Mouse (Mus musculus) megakaryocyte, embryonic 14.5 days (primary cell): ENCODE data around the gene Epas1. TPM values are rescaled to one million over a fixed set of nuclear protein-coding genes. Genes with fewer than 3 reads are reported as not detected.

Experiments
- H3K27me3 ChIP-seq: replicated peaks from 2 replicates; pipeline ENCODE3; 2012; ENCODE audit warnings: inconsistent platforms
- H3K36me3 ChIP-seq: replicated peaks from 2 replicates; pipeline ENCODE3; 2012; ENCODE audit warnings: low read length, inconsistent platforms, mixed read lengths
- H3K4me1 ChIP-seq: 2 replicates; pipeline ENCODE4 v1.6.1; 2012; ENCODE audit warnings: inconsistent platforms
- H3K4me3 ChIP-seq: replicated peaks from 2 replicates; pipeline ENCODE3; 2012; ENCODE audit warnings: moderate library complexity, mild to moderate bottlenecking, inconsistent platforms
- H3K9me3 ChIP-seq: 2 replicates; pipeline ENCODE4 v1.6.1; 2012; ENCODE audit warnings: inconsistent platforms
- FLI1 ChIP-seq: IDR thresholded peaks from 2 replicates; pipeline ENCODE4 v1.6.1; 2012; ENCODE audit warnings: low read length, inconsistent platforms, mixed read lengths
- GATA1 ChIP-seq: IDR thresholded peaks from 3 replicates; pipeline ENCODE4 v1.6.1; 2012; ENCODE audit warnings: mixed read lengths, low read length, inconsistent platforms, borderline replicate concordance
- polyA plus RNA-seq: library from polyadenylated mRNA; stranded (reverse); fragments of >175 nt; gene quantifications from 2 replicates; pipeline ENCODE4 v1.2.3, GENCODE M21; 2012; ENCODE audit warnings: low replicate concordance; ENCODE audit not compliant: insufficient read depth

The Epas1 gene
- polyA plus RNA-seq, 1 experiment, result 0.96 TPM

GRCm38 (mm10) chr17:86754806-86755571 is 1.5 kb downstream of the Epas1 start:
- TF ChIP-seq FLI1 (no peak), GATA1 (no peak)
- H3K4me1 ChIP-seq, result peaks cover 29% of the 10 kb centered on the region
- H3K4me3 ChIP-seq, result peak overlapping the region; percentile 93
- H3K9me3 ChIP-seq, result no peaks in the 10 kb centered on the region
- H3K36me3 ChIP-seq, result no peaks in the 10 kb centered on the region
- H3K27me3 ChIP-seq, result peaks cover 85% of the 10 kb centered on the region

- no peak for TF ChIP-seq FLI1
- no peak for TF ChIP-seq GATA1
- Histone ChIP-seq H3K4me3 (no peak overlapping the region), H3K4me1 (peaks cover 29% of the 10 kb centered on the region), H3K27me3 (peaks cover 83% of the 10 kb centered on the region), H3K9me3 (no peaks in the 10 kb centered on the region), H3K36me3 (no peaks in the 10 kb centered on the region)
Observed at GRCm38 (mm10) chr17:86755581-86756195, 2.2 kb downstream of the Epas1 start.

- Histone ChIP-seq H3K27me3 (peaks cover 74% of the 10 kb centered on the region), H3K4me3 (no peak overlapping the region), H3K9me3 (no peaks in the 10 kb centered on the region), H3K4me1 (peaks cover 25% of the 10 kb centered on the region), H3K36me3 (no peaks in the 10 kb centered on the region)
- TF ChIP-seq GATA1 (no peak), FLI1 (no peak)
Observed at GRCm38 (mm10) chr17:86757621-86758020, 4.1 kb downstream of the Epas1 start.

- TF ChIP-seq FLI1, result no peak
- no peak for TF ChIP-seq GATA1
- no peaks in the 10 kb centered on the region for H3K4me1 ChIP-seq
- H3K36me3 ChIP-seq, result no peaks in the 10 kb centered on the region
- no peak overlapping the region for H3K4me3 ChIP-seq
- peaks cover 9% of the 10 kb centered on the region for H3K9me3 ChIP-seq
- peaks cover 59% of the 10 kb centered on the region for H3K27me3 ChIP-seq
Observed at GRCm38 (mm10) chr17:86761859-86762258, 8.4 kb downstream of the Epas1 start.

- TF ChIP-seq FLI1, result no peak
- no peak for TF ChIP-seq GATA1
- Histone ChIP-seq H3K27me3 (peaks cover 57% of the 10 kb centered on the region), H3K36me3 (no peaks in the 10 kb centered on the region), H3K9me3 (peaks cover 12% of the 10 kb centered on the region), H3K4me3 (no peak overlapping the region), H3K4me1 (no peaks in the 10 kb centered on the region)
Observed at GRCm38 (mm10) chr17:86762479-86763242, 9.2 kb downstream of the Epas1 start.

GRCm38 (mm10) chr17:86765762-86766404 is 12.4 kb downstream of the Epas1 start:
- H3K4me3 ChIP-seq, result no peak overlapping the region
- peaks cover 51% of the 10 kb centered on the region for H3K27me3 ChIP-seq
- TF ChIP-seq FLI1 (no peak), GATA1 (no peak)
- H3K9me3 ChIP-seq, result peaks cover 12% of the 10 kb centered on the region
- no peaks in the 10 kb centered on the region for H3K36me3 ChIP-seq
- peaks cover 8% of the 10 kb centered on the region for H3K4me1 ChIP-seq

GRCm38 (mm10) chr17:86766412-86766811 is 12.9 kb downstream of the Epas1 start:
- H3K4me3 ChIP-seq, result no peak overlapping the region
- H3K4me1 ChIP-seq, result peaks cover 8% of the 10 kb centered on the region
- H3K9me3 ChIP-seq, result peaks cover 12% of the 10 kb centered on the region

GRCm38 (mm10) chr17:86768596-86768995 is 15.1 kb downstream of the Epas1 start:
- Histone ChIP-seq H3K9me3 (peaks cover 12% of the 10 kb centered on the region), H3K4me1 (peaks cover 8% of the 10 kb centered on the region), H3K36me3 (no peaks in the 10 kb centered on the region), H3K27me3 (peaks cover 42% of the 10 kb centered on the region), H3K4me3 (no peak overlapping the region)
- TF ChIP-seq GATA1 (no peak), FLI1 (no peak)

More at GRCm38 (mm10) chr17:86766412-86766811, 12.9 kb downstream of the Epas1 start:
- Histone ChIP-seq H3K36me3 (no peaks in the 10 kb centered on the region), H3K27me3 (peaks cover 51% of the 10 kb centered on the region)
- TF ChIP-seq FLI1, result no peak
- TF ChIP-seq GATA1, result no peak
